Mouse (Mus musculus) T-helper 1 cell (primary cell): ENCODE measurements around the gene Defb19.

Source experiments
- in situ Hi-C: fragments of 300-600 bp; cut with MboI, MseI; formaldehyde crosslinking; loops from one replicate; pipeline ENCODE4 v1.15.1; 2025; ENCODE audit warnings: high pct_unique_total_duplicates

Gene Defb19

GRCm38 (mm10) chr2:152580107-152580506, at the start of gene Defb19:
Defb19 (minus strand) TSS chr2:152580312.
- in situ Hi-C loops: no loop called here

DNA sequence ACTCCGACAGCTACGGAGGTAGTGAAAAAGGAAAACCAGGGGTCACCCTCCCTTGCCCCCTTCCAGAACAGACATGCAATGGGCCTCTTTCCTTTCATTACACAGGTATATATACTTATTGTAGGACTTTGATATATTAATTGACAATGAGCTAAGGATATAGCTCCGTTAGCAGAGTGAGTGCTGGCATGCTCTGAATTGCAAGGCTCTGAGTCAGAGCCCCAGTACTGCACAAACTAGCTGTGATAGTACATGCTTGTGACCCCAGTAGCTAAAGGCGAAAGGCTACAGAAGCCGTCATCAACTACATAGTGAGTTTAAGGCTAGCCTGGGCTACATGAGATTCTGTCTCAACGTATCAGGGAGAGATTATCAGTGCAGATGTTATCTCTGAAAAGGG, 49.8 kb upstream of the Defb19 start:
- in situ Hi-C loops: no loop called here

DNA sequence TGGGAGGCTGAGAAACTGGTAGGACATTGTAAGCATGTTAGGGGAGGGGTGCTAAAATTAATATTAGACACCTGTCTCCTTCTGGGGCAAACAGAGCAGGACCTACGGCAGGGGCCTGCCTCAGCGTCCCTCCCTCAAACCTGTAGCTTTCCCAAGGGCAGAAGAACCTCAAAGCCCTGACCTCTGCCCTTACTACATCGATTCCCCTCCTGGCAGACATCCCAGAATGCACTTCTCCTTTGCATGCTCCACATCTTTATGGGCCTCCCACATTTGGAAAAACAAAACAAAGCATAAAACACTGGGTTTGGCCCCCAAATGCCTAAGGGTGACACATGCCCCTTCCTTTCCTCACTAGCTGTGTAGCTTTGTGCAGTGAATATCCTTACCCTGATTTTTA, 49.1 kb upstream of the Defb19 start:
- in situ Hi-C loops: no loop called here

DNA sequence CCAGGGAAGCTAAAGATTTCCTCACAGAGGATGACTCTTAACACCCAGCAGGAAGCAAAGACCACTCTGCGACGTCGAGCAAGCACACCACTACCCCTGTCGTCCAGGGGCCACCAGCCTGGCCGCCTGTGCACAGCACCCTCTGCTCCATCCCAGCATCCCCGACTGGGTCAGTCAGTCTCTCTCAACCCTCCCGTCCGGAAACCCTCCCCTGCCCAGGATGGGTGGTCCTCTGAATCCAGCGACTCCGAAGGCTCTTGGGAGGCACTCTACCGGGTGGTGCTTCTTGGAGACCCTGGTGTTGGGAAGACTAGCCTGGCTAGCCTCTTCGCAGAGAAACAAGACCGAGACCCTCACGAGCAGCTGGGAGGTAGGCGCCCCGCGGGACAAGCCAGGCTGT, 48.0 kb upstream of the Defb19 start:
- in situ Hi-C loops: no loop called here

DNA sequence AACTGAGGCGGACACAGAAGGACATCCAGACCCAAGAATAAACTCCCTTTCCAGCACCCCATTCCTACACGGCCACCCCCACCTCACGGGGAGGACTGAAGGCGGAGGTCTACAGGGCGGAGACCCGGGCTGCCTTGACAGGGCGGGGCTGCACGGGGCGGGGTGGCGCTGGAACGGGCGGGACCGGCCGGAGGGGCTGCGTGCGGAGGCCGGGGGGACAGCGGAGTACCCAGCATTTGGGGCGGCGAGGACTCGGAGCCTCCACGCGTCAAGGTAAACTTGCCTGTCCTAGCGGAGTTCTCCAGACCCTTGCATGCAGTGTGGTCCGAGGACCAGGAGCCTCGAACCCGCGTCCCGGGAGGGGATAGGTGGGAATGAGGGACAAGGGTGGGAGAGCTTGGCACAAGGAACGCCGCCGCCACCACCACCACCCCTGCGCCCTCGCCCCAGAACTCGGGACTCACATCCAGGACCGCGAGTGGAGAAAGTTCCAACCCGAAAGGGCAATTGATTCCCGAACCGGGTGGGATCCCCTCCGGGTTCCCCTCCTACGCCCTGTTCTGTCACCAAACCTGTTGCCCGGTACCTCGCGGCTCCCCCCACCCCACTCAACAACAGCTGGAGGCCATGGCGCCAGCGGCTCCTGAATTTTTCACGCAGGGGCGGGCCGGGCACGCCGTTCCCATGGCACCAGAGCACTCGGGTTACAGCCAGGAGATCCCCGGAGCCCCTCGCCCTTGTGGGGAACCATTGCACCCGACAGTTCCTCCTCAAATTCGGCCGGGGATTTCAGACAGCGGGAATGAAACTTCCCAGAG, 46.9 kb upstream of the Defb19 start, which contains the start of gene Rem1:
Rem1 (plus strand) TSS at position 178 of the 818 bp plus-strand sequence.
- in situ Hi-C loops: no loop called here

DNA sequence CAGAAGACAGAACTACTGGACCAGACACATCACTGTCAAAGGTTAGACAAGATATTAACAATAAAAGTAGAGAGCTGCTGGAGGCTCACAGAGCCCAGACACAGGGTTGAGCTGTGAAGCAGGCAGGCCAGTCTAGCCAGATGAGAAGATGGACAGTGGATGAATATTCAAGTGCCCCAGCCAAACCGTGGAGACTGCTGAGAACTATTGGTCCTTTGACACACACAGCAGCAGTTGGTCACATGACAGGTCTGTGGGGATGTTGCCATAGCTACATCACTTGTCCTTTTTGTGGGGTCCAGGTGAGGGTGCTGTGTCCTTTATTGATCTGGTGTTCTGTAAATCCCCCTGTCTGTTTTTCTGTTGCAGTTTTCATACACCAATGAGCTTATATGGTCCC, 45.1 kb upstream of the Defb19 start:
- in situ Hi-C loops: no loop called here

- in situ Hi-C loops: no loop called here
These were observed 44.5 kb upstream of the Defb19 start for GRCm38 (mm10) chr2:152624566-152624965.

- in situ Hi-C loops: no loop called here
These were observed 42.8 kb upstream of the Defb19 start, which contains the start of gene Defb25 for GRCm38 (mm10) chr2:152622953-152623352. Defb25 (minus strand) TSS chr2:152623053.

GRCm38 (mm10) chr2:152622151-152622550, 42.0 kb upstream of the Defb19 start:
- in situ Hi-C loops: no loop called here

DNA sequence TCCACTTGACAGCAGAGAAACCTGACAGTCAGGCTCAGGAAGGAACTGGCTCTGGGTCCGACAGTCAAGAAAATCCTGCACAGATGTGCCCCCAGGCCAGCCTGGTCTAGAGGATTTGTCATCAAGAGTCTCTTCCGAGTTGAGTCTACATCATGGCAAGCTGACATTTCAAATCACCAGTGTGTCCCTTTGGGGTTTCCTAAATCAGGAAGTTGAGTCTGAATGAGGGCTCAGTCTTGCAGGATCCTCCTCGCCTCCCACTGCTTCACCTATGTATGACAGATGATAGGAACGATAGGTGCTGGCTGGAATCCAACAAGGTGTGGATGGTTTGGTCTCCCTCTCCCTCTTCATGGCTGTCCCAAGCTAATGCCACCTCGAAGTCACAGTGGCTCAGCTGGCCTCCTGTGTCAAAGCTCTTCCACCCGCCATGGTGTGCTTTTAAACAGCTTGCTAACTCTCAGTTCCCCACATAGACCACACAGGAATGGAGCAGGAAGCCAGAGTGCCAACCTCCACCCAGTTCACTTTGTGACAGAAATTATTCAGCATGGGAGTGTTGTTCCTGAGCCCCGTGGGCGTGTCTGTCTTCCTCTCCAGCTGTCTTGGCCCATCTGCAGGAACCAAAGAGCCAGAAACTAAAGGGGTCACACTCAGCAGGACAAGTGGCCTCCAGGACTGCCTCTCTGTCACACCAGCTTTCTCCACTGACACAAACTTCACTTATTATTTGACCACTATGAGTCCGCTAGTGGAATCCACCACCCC, 40.4 kb upstream of the Defb19 start:
- in situ Hi-C loops: no loop called here

- in situ Hi-C loops: loop anchor here (10.0 kb wide), 1 partner anchor 47 kb away; the partner anchor contains the start of gene H13
These were observed 37.3 kb upstream of the Defb19 start for GRCm38 (mm10) chr2:152617374-152617773.

DNA sequence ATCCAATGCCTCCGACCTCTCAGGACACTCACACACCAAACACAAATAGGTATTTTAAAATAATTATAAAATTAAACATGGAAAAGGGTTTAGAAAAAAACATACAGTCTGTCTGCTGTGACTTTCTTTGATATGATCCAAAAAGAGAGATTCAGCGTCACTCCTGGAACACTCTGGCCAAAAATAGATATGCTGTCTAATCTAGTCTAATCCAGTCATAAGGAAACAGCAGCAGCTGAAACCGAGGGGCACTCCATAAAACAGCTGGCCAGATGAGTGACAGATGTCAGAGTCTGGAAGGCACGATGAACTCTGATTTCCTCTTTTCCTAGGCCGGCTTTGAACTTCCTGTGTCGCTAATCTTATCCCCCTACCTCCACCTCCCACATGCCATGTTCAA, 36.4 kb upstream of the Defb19 start:
- in situ Hi-C loops: loop anchor here (10.0 kb wide), 1 partner anchor 48 kb away; the partner anchor contains the start of gene H13

GRCm38 (mm10) chr2:152615563-152615962, 35.5 kb upstream of the Defb19 start:
- in situ Hi-C loops: loop anchor here (10.0 kb wide), 1 partner anchor 49 kb away; the partner anchor contains the start of gene H13

DNA sequence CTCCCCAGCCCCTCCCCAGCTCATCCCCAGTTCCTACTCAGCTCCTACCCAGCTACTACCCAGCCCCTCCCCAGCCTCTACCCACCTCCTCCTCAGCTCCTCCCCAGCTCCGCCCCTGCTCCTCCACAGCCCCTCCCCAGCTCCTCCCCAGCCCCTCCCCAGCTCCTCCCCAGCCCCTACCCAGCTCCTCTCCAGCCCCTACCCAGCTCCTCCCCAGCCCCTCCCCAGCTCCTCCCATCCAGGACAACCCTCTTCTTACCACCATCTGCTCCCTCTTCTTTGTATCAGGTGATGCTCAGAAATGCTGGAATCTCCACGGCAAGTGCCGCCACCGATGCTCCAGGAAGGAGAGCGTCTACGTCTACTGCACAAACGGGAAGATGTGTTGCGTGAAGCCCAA, 32.1 kb upstream of the Defb19 start:
- in situ Hi-C loops: loop anchor here (10.0 kb wide), 1 partner anchor 53 kb away; the partner anchor contains the start of gene H13

- in situ Hi-C loops: no loop called here
These were observed 28.6 kb upstream of the Defb19 start for GRCm38 (mm10) chr2:152608719-152609118.

GRCm38 (mm10) chr2:152607746-152608145, 27.6 kb upstream of the Defb19 start:
- in situ Hi-C loops: no loop called here

- in situ Hi-C loops: no loop called here
These were observed 23.9 kb upstream of the Defb19 start, which contains the start of gene Defb36 for GRCm38 (mm10) chr2:152604057-152604456. Defb36 (plus strand) TSS chr2:152604327.

DNA sequence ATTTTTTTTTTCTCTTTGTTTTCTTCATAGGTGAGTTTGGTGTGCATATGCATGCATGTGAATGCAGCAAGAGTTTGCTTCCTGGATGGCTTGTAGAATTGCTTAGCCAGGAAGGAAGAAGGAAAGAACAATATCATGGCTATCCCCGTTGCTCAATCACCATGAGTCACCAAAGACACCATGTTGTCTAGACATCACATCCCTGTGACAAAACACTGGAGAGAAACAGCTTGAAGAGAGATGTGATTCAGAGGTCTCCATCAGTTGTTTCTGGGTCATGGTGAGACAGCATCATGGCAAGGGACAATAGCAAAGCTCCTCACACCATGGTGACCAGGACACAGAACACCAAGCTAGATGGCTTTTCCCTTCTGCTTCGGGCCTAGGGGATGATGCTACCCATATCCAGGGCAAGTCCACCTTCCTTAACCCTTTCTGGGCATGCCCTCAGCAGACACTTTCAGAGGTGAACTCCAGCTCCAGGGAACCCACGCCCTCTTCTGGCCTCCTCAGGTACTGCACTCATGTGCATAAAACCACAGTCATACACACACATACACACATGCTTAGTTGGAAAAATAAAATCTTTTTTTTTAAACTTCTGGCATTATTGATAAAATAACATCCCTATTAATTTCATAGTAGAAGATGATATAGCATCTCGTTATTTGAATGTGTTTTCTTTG, 21.3 kb upstream of the Defb19 start:
- in situ Hi-C loops: no loop called here

DNA sequence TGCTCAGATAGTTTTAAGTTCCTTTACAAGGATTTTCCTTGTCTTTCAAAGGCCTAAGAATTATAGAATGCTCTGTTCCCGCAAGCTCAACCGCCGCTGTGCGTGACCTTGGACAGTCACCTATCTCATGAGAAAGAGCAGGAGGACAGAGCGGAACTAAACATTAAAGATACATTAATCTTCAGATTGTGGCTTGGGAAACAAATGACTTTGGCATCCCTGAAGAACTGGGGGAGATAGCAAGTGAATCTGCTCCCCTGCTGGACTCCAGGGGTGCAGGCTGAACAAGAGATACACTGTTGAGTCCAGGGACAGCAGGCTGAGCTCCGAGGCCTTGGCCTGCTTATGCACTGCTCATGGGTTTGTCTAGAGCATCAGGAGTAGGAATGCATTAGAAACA, 20.0 kb upstream of the Defb19 start:
- in situ Hi-C loops: no loop called here

GRCm38 (mm10) chr2:152599299-152599698, 19.2 kb upstream of the Defb19 start, which contains the start of gene Defb45:
Defb45 (minus strand) TSS chr2:152599399.
- in situ Hi-C loops: no loop called here

DNA sequence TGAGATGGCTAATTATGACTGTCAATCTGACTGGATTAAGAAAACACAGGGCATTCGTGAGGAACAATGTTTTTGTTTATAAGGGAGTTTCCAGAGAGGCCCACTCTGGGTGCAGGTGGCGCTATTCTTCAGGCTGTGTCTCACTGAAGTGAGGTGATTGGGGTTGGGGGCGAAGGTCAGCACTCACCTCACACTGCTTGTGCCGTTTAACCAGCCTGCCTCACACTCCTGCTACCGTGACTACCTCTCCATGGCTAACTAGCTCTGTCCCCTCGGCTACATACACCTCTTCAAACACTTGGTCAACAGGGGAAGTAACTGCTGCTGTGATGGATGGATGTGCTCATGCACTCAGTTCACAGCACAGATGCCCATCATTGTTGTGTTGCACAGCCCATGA, 8.9 kb upstream of the Defb19 start:
- in situ Hi-C loops: no loop called here

- in situ Hi-C loops: no loop called here
These were observed 8.3 kb upstream of the Defb19 start for GRCm38 (mm10) chr2:152588450-152588849.
